Mouse (Mus musculus): ENCODE measurements around the gene Polr1c. TPM values are rescaled to one million over a fixed set of nuclear protein-coding genes. Genes with fewer than 3 reads are reported as not detected.

Gene Polr1c
- polyA plus RNA-seq (2016; fragmentation: Nextera tagmentation; extraction: Ambion mirVana) = 53.9 and 56.3 TPM in 2 replicates

- Histone ChIP-seq H3K4me2 (peak within 1 kb of the TSS; percentile 89), H3K4me1 (peaks cover 31% of the 10 kb centered on the region), H3K27ac (peak within 1 kb of the TSS; percentile 80), H3K9ac (peak within 1 kb of the TSS; percentile 94), H3K4me3 (peak within 1 kb of the TSS; percentile 98), H3K27me3 (replicated peaks) (no peaks in the 10 kb centered on the region), H3K9me3 (replicated peaks) (no peaks in the 10 kb centered on the region), H3K36me3 (peaks cover 74% of the 10 kb centered on the region)
- peak; percentile 88 for ATAC-seq
- WGBS (ENCODE audit: insufficient replicate concordance) = under 1% methylated on average over 53 of the region's 53 CpGs
These were observed at the start of gene Polr1c, which contains the start of gene Yipf3 for GRCm38 (mm10) chr17:46247512-46248188. Gene Polr1c, minus strand, starts transcription at chr17:46248054. Gene Yipf3, plus strand, starts transcription at chr17:46248080.

- no peaks in the 10 kb centered on the region for H3K9me3 ChIP-seq (replicated peaks)
- no peak for ATAC-seq
- peak overlapping the region; percentile 52 for H3K4me3 ChIP-seq
- peaks cover 86% of the 10 kb centered on the region for H3K27me3 ChIP-seq (replicated peaks)
- no peak overlapping the region for H3K9ac ChIP-seq
- H3K4me1 ChIP-seq = peaks cover 19% of the 10 kb centered on the region
- H3K27ac ChIP-seq = no peak overlapping the region
- WGBS (ENCODE audit: insufficient replicate concordance) = 8% methylated on average over 6 of the region's 6 CpGs
- no peaks in the 10 kb centered on the region for H3K36me3 ChIP-seq
- peak overlapping the region; percentile 80 for H3K4me2 ChIP-seq
These were observed 49.1 kb upstream of the Polr1c start for GRCm38 (mm10) chr17:46297028-46297363.

DNA sequence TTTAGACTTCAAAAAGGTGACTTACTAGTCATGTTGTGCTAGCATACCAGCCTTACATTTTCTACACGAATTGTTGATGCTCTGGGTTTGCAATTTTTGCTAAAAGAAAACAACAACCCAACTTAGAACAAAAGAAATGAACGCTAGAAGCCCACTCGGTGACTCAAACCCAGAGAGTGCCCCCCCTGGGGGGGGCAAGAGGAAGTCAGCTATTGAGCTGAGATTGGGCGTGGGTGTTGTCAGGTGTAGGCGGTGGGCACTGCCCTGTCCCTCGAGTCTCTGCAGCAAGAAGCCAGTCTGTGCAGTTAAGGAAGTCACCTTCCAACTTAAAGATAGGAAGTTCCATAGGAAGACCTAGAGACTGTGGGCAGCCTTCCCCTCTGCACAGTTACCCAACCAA is 48.7 kb upstream of the Polr1c start:
- Histone ChIP-seq H3K9ac (no peak overlapping the region), H3K9me3 (replicated peaks) (no peaks in the 10 kb centered on the region), H3K4me1 (peaks cover 19% of the 10 kb centered on the region), H3K36me3 (no peaks in the 10 kb centered on the region), H3K4me2 (no peak overlapping the region), H3K4me3 (no peak overlapping the region), H3K27ac (no peak overlapping the region), H3K27me3 (replicated peaks) (peaks cover 86% of the 10 kb centered on the region)
- ATAC-seq = no peak
- 24% methylated on average over 6 of the region's 6 CpGs for WGBS (ENCODE audit: insufficient replicate concordance)

DNA sequence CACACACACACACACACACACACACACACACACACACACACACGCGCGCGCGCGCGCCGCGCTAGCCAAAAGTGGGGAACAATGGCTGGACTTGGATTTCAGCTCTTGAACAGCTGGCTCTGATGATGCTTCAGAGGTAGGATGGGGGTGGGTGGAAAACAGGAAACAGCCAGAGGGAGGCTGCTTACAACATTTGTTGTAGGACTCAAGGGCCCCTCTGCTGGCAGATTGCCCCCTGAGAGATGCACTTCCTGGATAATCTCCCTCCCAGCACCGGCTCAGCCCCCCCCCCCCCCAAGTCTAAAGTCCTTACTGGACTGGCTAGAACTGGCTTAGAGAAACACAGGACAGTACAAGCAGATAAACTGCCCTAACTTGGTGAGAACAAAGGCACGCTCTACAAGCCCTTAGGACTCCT is 39.8 kb upstream of the Polr1c start:
- no peaks in the 10 kb centered on the region for H3K9me3 ChIP-seq (replicated peaks)
- ATAC-seq = no peak
- no peak overlapping the region for H3K9ac ChIP-seq
- 66% methylated on average over 11 of the region's 11 CpGs for WGBS (ENCODE audit: insufficient replicate concordance)
- H3K36me3 ChIP-seq = no peaks in the 10 kb centered on the region
- H3K4me1 ChIP-seq = peaks cover 13% of the 10 kb centered on the region
- H3K4me2 ChIP-seq = no peak overlapping the region
- H3K27ac ChIP-seq = no peak overlapping the region
- no peak overlapping the region for H3K4me3 ChIP-seq
- H3K27me3 ChIP-seq (replicated peaks) = peaks cover 31% of the 10 kb centered on the region

GRCm38 (mm10) chr17:46285407-46285806 is 37.6 kb upstream of the Polr1c start:
- 51% methylated on average over 6 of the region's 6 CpGs for WGBS (ENCODE audit: insufficient replicate concordance)
- no peak overlapping the region for H3K27ac ChIP-seq
- no peak overlapping the region for H3K9ac ChIP-seq
- H3K36me3 ChIP-seq = peaks cover 8% of the 10 kb centered on the region
- H3K4me2 ChIP-seq = no peak overlapping the region
- H3K9me3 ChIP-seq (replicated peaks) = no peaks in the 10 kb centered on the region
- H3K27me3 ChIP-seq (replicated peaks) = peaks cover 24% of the 10 kb centered on the region
- ATAC-seq = no peak
- peaks cover 32% of the 10 kb centered on the region for H3K4me1 ChIP-seq
- no peak overlapping the region for H3K4me3 ChIP-seq

DNA sequence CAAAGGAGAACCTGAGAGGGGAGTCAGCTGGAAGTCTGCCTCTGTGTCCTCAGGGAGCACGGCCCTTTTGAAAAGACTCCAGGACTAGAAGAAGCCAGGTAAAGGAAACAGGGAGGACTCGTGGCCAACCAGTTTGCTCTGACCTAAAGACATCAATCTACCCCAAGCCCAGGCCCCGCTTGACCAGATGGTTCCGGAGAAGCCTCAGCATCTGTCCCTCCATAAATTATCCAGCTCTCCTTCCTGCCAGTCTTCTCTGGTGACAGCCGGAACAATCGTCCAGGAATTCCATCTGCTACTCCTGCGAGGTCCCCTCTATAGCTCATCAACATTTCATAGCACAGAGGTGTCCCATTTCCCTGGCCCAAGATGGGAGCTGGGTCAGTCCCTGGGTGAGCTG is 36.8 kb upstream of the Polr1c start:
- Histone ChIP-seq H3K36me3 (peaks cover 16% of the 10 kb centered on the region), H3K4me2 (no peak overlapping the region), H3K4me1 (peaks cover 32% of the 10 kb centered on the region), H3K9ac (no peak overlapping the region), H3K4me3 (no peak overlapping the region), H3K27ac (no peak overlapping the region), H3K27me3 (replicated peaks) (peaks cover 17% of the 10 kb centered on the region), H3K9me3 (replicated peaks) (no peaks in the 10 kb centered on the region)
- 56% methylated on average over 7 of the region's 7 CpGs for WGBS (ENCODE audit: insufficient replicate concordance)
- ATAC-seq = no peak

DNA sequence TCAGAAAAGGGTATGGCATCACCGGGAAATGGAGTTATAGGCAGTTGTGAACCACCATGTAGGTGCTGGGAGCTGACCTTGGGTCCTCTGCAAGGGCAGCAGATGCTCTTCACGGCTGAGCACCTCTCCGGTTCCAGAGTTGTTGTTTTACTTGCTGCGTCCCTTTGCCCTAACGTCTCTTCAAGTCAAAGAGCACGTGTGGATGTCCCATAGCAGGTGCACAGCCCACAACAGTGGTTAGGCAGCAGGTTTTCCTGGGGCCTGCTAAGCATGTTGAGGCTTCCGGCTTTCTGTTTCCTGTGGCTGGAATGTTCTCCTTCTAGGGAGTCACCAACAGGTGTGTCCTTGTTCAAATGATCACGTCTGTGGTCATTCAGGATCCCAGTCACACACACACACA is 36.1 kb upstream of the Polr1c start:
- peaks cover 23% of the 10 kb centered on the region for H3K36me3 ChIP-seq
- peaks cover 13% of the 10 kb centered on the region for H3K27me3 ChIP-seq (replicated peaks)
- H3K4me3 ChIP-seq = no peak overlapping the region
- 75% methylated on average over 8 of the region's 8 CpGs for WGBS (ENCODE audit: insufficient replicate concordance)
- ATAC-seq = no peak
- H3K4me1 ChIP-seq = peaks cover 32% of the 10 kb centered on the region
- no peak overlapping the region for H3K27ac ChIP-seq
- H3K9me3 ChIP-seq (replicated peaks) = no peaks in the 10 kb centered on the region
- no peak overlapping the region for H3K4me2 ChIP-seq
- H3K9ac ChIP-seq = no peak overlapping the region

GRCm38 (mm10) chr17:46283140-46283539 is 35.3 kb upstream of the Polr1c start:
- Histone ChIP-seq H3K36me3 (peaks cover 31% of the 10 kb centered on the region), H3K27me3 (replicated peaks) (peaks cover 13% of the 10 kb centered on the region; the same call in 1 of the 2 replicates), H3K4me1 (peaks cover 32% of the 10 kb centered on the region), H3K9me3 (replicated peaks) (no peaks in the 10 kb centered on the region), H3K4me3 (peak overlapping the region; percentile 80), H3K4me2 (peak overlapping the region; percentile 90), H3K27ac (no peak overlapping the region), H3K9ac (peak overlapping the region; percentile 86)
- WGBS (ENCODE audit: insufficient replicate concordance) = 20% methylated on average over 9 of the region's 9 CpGs
- peak; percentile 24 for ATAC-seq

GRCm38 (mm10) chr17:46282483-46283123 is 34.7 kb upstream of the Polr1c start, which contains the start of gene Tjap1:
Gene Tjap1, minus strand, starts transcription at chr17:46283026.
- Histone ChIP-seq H3K9me3 (replicated peaks) (no peaks in the 10 kb centered on the region), H3K27me3 (replicated peaks) (peaks cover 10% of the 10 kb centered on the region; the same call in 1 of the 2 replicates), H3K9ac (peak within 1 kb of the TSS; percentile 86), H3K27ac (peak within 1 kb of the TSS; percentile 82), H3K4me3 (peak within 1 kb of the TSS; percentile 80), H3K36me3 (peaks cover 35% of the 10 kb centered on the region), H3K4me1 (peaks cover 29% of the 10 kb centered on the region), H3K4me2 (peak within 1 kb of the TSS; percentile 90)
- 1% methylated on average over 37 of the region's 37 CpGs for WGBS (ENCODE audit: insufficient replicate concordance)
- ATAC-seq = peak; percentile 94

DNA sequence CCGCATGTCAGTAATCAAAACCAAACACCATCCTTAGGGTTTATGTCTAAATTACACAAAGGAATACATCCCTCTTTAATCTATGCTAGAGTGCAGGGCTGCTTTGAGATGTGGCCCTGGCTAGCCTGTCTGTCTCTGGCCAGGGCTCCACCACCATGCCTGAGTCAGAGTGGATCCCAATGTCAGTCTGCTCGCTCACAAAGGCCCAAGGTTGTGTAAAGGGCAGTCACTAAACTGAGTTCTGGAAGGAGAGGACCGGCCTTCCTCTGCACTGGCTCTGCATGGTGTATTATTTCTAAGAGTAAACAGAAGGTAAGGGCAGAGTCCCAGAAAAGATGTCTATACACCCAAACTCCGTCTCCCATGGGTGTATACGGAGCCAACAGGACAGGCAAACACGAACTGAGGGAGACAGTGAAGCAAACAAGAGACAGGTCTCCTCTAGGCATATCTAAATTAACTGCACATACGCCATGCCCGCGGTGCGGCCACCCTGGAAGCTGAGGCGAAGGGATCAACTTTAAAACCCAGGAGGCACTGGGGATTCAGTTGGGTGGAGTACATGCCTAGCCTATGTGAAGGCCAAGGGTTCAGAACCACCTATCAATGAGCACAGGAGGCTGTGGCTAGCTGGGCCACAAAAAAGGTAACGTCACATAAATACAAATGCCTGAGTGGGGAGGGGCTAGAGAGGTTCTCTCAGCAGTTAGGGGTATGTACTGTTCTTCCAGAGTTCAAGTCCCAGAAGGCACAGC is 30.3 kb upstream of the Polr1c start:
- no peak overlapping the region for H3K4me2 ChIP-seq
- 82% methylated on average over 12 of the region's 12 CpGs for WGBS (ENCODE audit: insufficient replicate concordance)
- no peak overlapping the region for H3K9ac ChIP-seq
- no peak for ATAC-seq
- H3K36me3 ChIP-seq = peaks cover 70% of the 10 kb centered on the region
- peaks cover 35% of the 10 kb centered on the region for H3K4me1 ChIP-seq
- no peaks in the 10 kb centered on the region for H3K9me3 ChIP-seq (replicated peaks)
- no peaks in the 10 kb centered on the region for H3K27me3 ChIP-seq (replicated peaks)
- no peak overlapping the region for H3K27ac ChIP-seq
- no peak overlapping the region for H3K4me3 ChIP-seq

GRCm38 (mm10) chr17:46277586-46277985 is 29.7 kb upstream of the Polr1c start:
- H3K36me3 ChIP-seq = peaks cover 72% of the 10 kb centered on the region
- ATAC-seq = no peak
- no peak overlapping the region for H3K4me3 ChIP-seq
- 77% methylated on average over 4 of the region's 4 CpGs for WGBS (ENCODE audit: insufficient replicate concordance)
- H3K4me1 ChIP-seq = peaks cover 32% of the 10 kb centered on the region
- H3K27ac ChIP-seq = no peak overlapping the region; the same call in 1 of the 2 replicates
- H3K9me3 ChIP-seq (replicated peaks) = no peaks in the 10 kb centered on the region
- no peak overlapping the region for H3K4me2 ChIP-seq
- H3K9ac ChIP-seq = no peak overlapping the region
- no peaks in the 10 kb centered on the region for H3K27me3 ChIP-seq (replicated peaks)

DNA sequence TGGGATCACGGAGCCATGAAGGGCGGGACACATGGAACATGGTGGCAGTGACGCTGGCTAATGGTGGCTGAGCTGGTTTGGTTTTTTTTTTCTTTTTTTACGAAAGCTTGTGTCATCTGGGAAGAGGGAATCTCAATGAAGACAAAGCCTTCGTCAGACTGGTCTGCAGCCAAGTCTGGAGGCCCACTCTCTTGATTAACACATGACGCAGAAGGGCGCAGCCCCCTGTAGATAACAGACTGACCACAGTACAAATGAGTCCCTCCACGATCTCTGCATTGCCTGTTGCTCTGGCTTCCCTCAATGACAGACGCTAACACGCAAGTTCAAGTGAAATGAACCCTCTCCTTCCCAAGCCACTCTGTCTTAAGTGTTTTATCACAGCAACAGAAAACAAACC is 27.7 kb upstream of the Polr1c start:
- no peak overlapping the region for H3K9ac ChIP-seq
- peaks cover 13% of the 10 kb centered on the region for H3K4me1 ChIP-seq
- no peak overlapping the region for H3K27ac ChIP-seq
- peaks cover 86% of the 10 kb centered on the region for H3K36me3 ChIP-seq
- H3K27me3 ChIP-seq (replicated peaks) = no peaks in the 10 kb centered on the region
- H3K4me3 ChIP-seq = no peak overlapping the region
- no peaks in the 10 kb centered on the region for H3K9me3 ChIP-seq (replicated peaks)
- H3K4me2 ChIP-seq = no peak overlapping the region
- 63% methylated on average over 10 of the region's 10 CpGs for WGBS (ENCODE audit: insufficient replicate concordance)
- no peak for ATAC-seq

All from liver, embryonic 12.5 days (tissue).